In genomic region chr7:43305235-43305634, GRCm38 (mm10) we compare ENCODE assay signal across 11 mouse cellular contexts. TPM values are rescaled to one million over a fixed set of nuclear protein-coding genes. Genes with fewer than 3 reads are reported as not detected.
DNase-seq lines count a peak whose midpoint lies in the region; ATAC-seq lines count a peak whose summit lies in the region.
"Had no signal": no experiment of that assay in that cellular context is flagged by ENCODE, and none has a peak within 500 bp of the region (broad histone marks: within the 10 kb centered on the region; RNA-seq: fewer than 3 reads in every experiment).

No protein-coding gene starts in this region.

- H3K4me1 ChIP-seq in hindbrain, embryonic 12.5 days: no peaks in the 10 kb centered on the region
- H3K4me1 ChIP-seq: stomach, embryonic 15.5 days had no signal

- 90% methylated on average over 3 of the region's 3 CpGs for WGBS in hindbrain, embryonic 12.5 days

- H3K4me2 ChIP-seq in hindbrain, embryonic 12.5 days (replicated peaks): no peak overlapping the region
- H3K4me2 ChIP-seq: stomach, embryonic 15.5 days had no signal

- H3K36me3 ChIP-seq in hindbrain, embryonic 12.5 days: peaks cover 62% of the 10 kb centered on the region

- no peak for ATAC-seq in hindbrain, embryonic 12.5 days (ENCODE audit: low FRiP score)
- ATAC-seq: forebrain, postnatal 0 days had no signal

- no peak overlapping the region for H3K4me3 ChIP-seq in hindbrain, embryonic 12.5 days
- H3K4me3 ChIP-seq: stomach, embryonic 15.5 days had no signal

- no peak overlapping the region for H3K27ac ChIP-seq in hindbrain, embryonic 12.5 days
- H3K27ac ChIP-seq: stomach, embryonic 15.5 days had no signal

- H3K9me3 ChIP-seq in hindbrain, embryonic 12.5 days (replicated peaks): no peaks in the 10 kb centered on the region
- H3K9me3 ChIP-seq: stomach, embryonic 15.5 days had no signal

- no peak overlapping the region for H3K9ac ChIP-seq in hindbrain, embryonic 12.5 days
- H3K9ac ChIP-seq: forebrain, postnatal 0 days; stomach, embryonic 15.5 days had no signal

- intact Hi-C loops in heart, postnatal 25 days (cut with DNase I): no loop called here

- DNase-seq in heart, adult 11 months: peak; percentile 95
- DNase-seq in heart, postnatal 25 days (ENCODE audit: low spot score): no peak
- peak; percentile 66 to 79 for DNase-seq in heart, adult 18-20 months
- DNase-seq in kidney, adult 9 months: peak; percentile 61
- DNase-seq in lung, postnatal 14 days: peak; percentile 22
- DNase-seq in right cerebral cortex, postnatal 25 days: no peak
- no peak for DNase-seq in urinary bladder, postnatal 10 days (ENCODE audit: low spot score)
- DNase-seq: cerebellum, postnatal 36 days; forebrain, postnatal 0 days had no signal

- H3K27me3 ChIP-seq in hindbrain, embryonic 12.5 days: no peaks in the 10 kb centered on the region
- H3K27me3 ChIP-seq: stomach, embryonic 15.5 days had no signal

RNA-seq across cellular contexts. Expression of gene Zfp715, which starts 7.9 kb away (rescaled TPM):
- 10 to 100 TPM; 17.3 to 18.4 TPM for total RNA-seq in heart, postnatal 25 days (2021)
- 10 to 100 TPM; 12.8 to 16.2 TPM for total RNA-seq in heart, adult 18-20 months (2021)
- polyA plus RNA-seq in hindbrain, embryonic 12.5 days (2016; fragmentation: Nextera tagmentation; extraction: Ambion mirVana): 15.8 and 18.1 TPM in 2 replicates

RNA-seq across cellular contexts. Expression of gene Siglecf, which starts 45.9 kb away (rescaled TPM):
- not detected for total RNA-seq in heart, postnatal 25 days (2021)
- not detected for total RNA-seq in heart, adult 18-20 months (2021)
- 0.09 TPM in 1 of 2 replicates, not detected in the other for polyA plus RNA-seq in hindbrain, embryonic 12.5 days (2016; fragmentation: Nextera tagmentation; extraction: Ambion mirVana)
- total RNA-seq: forebrain, postnatal 0 days had no signal

Comparison
In these comparisons a context has a peak if more than half of its experiments do, and no peak if none do; other contexts are left out.
1. DNase-seq: peak in heart, adult 11 months (single experiment), heart, adult 18-20 months (2 of 2), kidney, adult 9 months (single experiment) and lung, postnatal 14 days (single experiment); none in heart, postnatal 25 days (single experiment), right cerebral cortex, postnatal 25 days (single experiment) and urinary bladder, postnatal 10 days (single experiment).